Mouse (Mus musculus) forebrain, embryonic 11.5 days (tissue): ENCODE measurements around the gene Fndc11. TPM values are rescaled to one million over a fixed set of nuclear protein-coding genes. Genes with fewer than 3 reads are reported as not detected.

Source experiments
- ATAC-seq: fragments of 200-750 bp; cut with Nextera tagmentation; replicated peaks from 2 replicates; pipeline ENCODE4 v1.8.0; 2017; ENCODE audit warnings: moderate TSS enrichment; ENCODE audit not compliant: low FRiP score
- DNase-seq: peaks from one replicate; pipeline ENCODE4 v3.0.0-alpha.2; 2017; ENCODE audit warnings: low spot score
- H3K27ac ChIP-seq: fragments of 300-500 bp; sonication (generic); 2 replicates; pipeline ENCODE4 v1.5.1; 2014; ENCODE audit warnings: low read depth, low read length
- H3K27me3 ChIP-seq: fragments of 300-500 bp; sonication (generic); 2 replicates; pipeline ENCODE4 v1.6.1; 2014; ENCODE audit warnings: mild to moderate bottlenecking, low read length, mixed read lengths; ENCODE audit not compliant: control insufficient read depth, insufficient read depth
- H3K36me3 ChIP-seq: fragments of 300-500 bp; sonication (generic); 2 replicates; pipeline ENCODE4 v1.6.1; 2014; ENCODE audit warnings: mild to moderate bottlenecking, low read length, moderate library complexity, mixed read lengths; ENCODE audit not compliant: control insufficient read depth, insufficient read depth
- H3K4me1 ChIP-seq: fragments of 300-500 bp; sonication (generic); replicated peaks from 2 replicates; pipeline ENCODE4 v1.6.1; 2014; ENCODE audit warnings: low read length, mixed read lengths; ENCODE audit not compliant: control insufficient read depth, insufficient read depth
- H3K4me2 ChIP-seq: fragments of 300-500 bp; sonication (generic); 2 replicates; pipeline ENCODE4 v1.6.1; 2014; ENCODE audit warnings: low read depth, mild to moderate bottlenecking, low read length, moderate library complexity, mixed read lengths; ENCODE audit not compliant: severe bottlenecking
- H3K4me3 ChIP-seq: fragments of 300-500 bp; sonication (generic); 2 replicates; pipeline ENCODE4 v1.5.1; 2014; ENCODE audit warnings: low read depth, low read length
- H3K9ac ChIP-seq: fragments of 300-500 bp; sonication (generic); 2 replicates; pipeline ENCODE4 v1.6.1; 2014; ENCODE audit warnings: low read length
- H3K9me3 ChIP-seq: fragments of 300-500 bp; sonication (generic); 2 replicates; pipeline ENCODE4 v1.6.1; 2016; ENCODE audit warnings: low read length, mixed read lengths; ENCODE audit not compliant: control insufficient read depth
- WGBS: fragments of 180-500 bp; shearing (Covaris S2); extraction: QIAGEN DNeasy Blood & Tissue Kit; methylation state at CpG from one replicate; pipeline ENCODE4 v1.1.7; 2014; 5-methylcytosine and 5-hydroxymethylcytosine counted together
- polyA plus RNA-seq: library from polyadenylated mRNA; unstranded; fragments of >200 nt; fragmentation: Nextera tagmentation; extraction: Ambion mirVana; gene quantifications from 2 replicates; pipeline ENCODE4 v1.2.1, GENCODE M21; 2014

Gene Fndc11
- polyA plus RNA-seq, 1 experiment from 2014 or later = not detected

- no peaks in the 10 kb centered on the region for H3K9me3 ChIP-seq
- no peak overlapping the region for H3K9ac ChIP-seq
- H3K4me1 ChIP-seq = no peaks in the 10 kb centered on the region
- ATAC-seq (no peak), DNase-seq (no peak)
- H3K27me3 ChIP-seq = no peaks in the 10 kb centered on the region
- H3K36me3 ChIP-seq = no peaks in the 10 kb centered on the region
- no peak overlapping the region for H3K4me3 ChIP-seq
- 83% methylated on average over 1 of the region's 1 CpGs for WGBS
- no peak overlapping the region for H3K27ac ChIP-seq
- no peak overlapping the region for H3K4me2 ChIP-seq
These were observed 8.5 kb downstream of the Fndc11 start for GRCm38 (mm10) chr2:181228335-181228734.

GRCm38 (mm10) chr2:181231171-181231570 lies 11.4 kb downstream of the Fndc11 start:
- no peaks in the 10 kb centered on the region for H3K27me3 ChIP-seq
- H3K9me3 ChIP-seq = no peaks in the 10 kb centered on the region
- no peak overlapping the region for H3K4me3 ChIP-seq
- DNase-seq (no peak), ATAC-seq (no peak)
- H3K4me2 ChIP-seq = no peak overlapping the region
- WGBS = 73% methylated on average over 20 of the region's 20 CpGs
- no peaks in the 10 kb centered on the region for H3K36me3 ChIP-seq
- H3K4me1 ChIP-seq = no peaks in the 10 kb centered on the region
- H3K27ac ChIP-seq = no peak overlapping the region
- no peak overlapping the region for H3K9ac ChIP-seq

DNA sequence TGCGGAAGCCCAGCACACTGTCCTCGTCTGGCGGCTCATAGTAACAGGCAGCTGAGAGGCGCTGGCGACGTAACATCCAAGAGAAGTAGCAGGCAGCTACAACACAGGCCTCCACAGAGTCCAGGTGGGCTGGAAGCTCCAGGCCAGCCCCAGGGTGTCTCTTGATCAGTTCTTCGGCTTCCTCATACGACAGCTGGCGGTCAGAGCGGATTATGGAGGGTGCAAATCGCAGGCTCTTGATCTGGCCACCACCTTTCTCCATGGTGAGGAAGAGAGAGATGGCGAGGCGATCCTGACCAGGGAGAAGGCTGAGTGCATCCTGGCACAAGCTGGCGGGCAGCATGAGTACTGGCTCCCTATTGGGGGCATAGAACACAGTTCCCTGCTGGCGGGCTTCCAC lies 13.6 kb downstream of the Fndc11 start:
- ATAC-seq (no peak), DNase-seq (no peak)
- H3K4me1 ChIP-seq = no peaks in the 10 kb centered on the region
- H3K9ac ChIP-seq = no peak overlapping the region
- H3K4me3 ChIP-seq = no peak overlapping the region
- H3K27me3 ChIP-seq = no peaks in the 10 kb centered on the region
- no peaks in the 10 kb centered on the region for H3K9me3 ChIP-seq
- WGBS = 94% methylated on average over 15 of the region's 15 CpGs
- H3K27ac ChIP-seq = no peak overlapping the region
- H3K4me2 ChIP-seq = no peak overlapping the region
- no peaks in the 10 kb centered on the region for H3K36me3 ChIP-seq

- Histone ChIP-seq H3K27ac (no peak overlapping the region), H3K4me2 (no peak overlapping the region), H3K4me1 (no peaks in the 10 kb centered on the region), H3K9me3 (no peaks in the 10 kb centered on the region), H3K27me3 (no peaks in the 10 kb centered on the region), H3K36me3 (no peaks in the 10 kb centered on the region), H3K4me3 (no peak overlapping the region), H3K9ac (no peak overlapping the region)
- no peak for ATAC-seq
- 92% methylated on average over 11 of the region's 11 CpGs for WGBS
- DNase-seq = no peak
These were observed 14.9 kb downstream of the Fndc11 start for GRCm38 (mm10) chr2:181234680-181235079.

GRCm38 (mm10) chr2:181235681-181236566 lies 16.1 kb downstream of the Fndc11 start:
- no peaks in the 10 kb centered on the region for H3K27me3 ChIP-seq
- no peaks in the 10 kb centered on the region for H3K36me3 ChIP-seq
- H3K4me2 ChIP-seq = no peak overlapping the region
- H3K9ac ChIP-seq = no peak overlapping the region
- DNase-seq (no peak), ATAC-seq (no peak)
- H3K4me3 ChIP-seq = no peak overlapping the region
- 86% methylated on average over 23 of the region's 23 CpGs for WGBS
- no peak overlapping the region for H3K27ac ChIP-seq
- no peaks in the 10 kb centered on the region for H3K9me3 ChIP-seq
- H3K4me1 ChIP-seq = no peaks in the 10 kb centered on the region

GRCm38 (mm10) chr2:181237251-181238014 lies 17.6 kb downstream of the Fndc11 start:
- Histone ChIP-seq H3K27me3 (no peaks in the 10 kb centered on the region), H3K4me1 (no peaks in the 10 kb centered on the region; the same call in 1 of the 2 replicates), H3K36me3 (no peaks in the 10 kb centered on the region), H3K27ac (no peak overlapping the region), H3K4me2 (no peak overlapping the region), H3K9me3 (no peaks in the 10 kb centered on the region), H3K4me3 (no peak overlapping the region), H3K9ac (no peak overlapping the region)
- ATAC-seq (no peak), DNase-seq (no peak)
- 92% methylated on average over 17 of the region's 17 CpGs for WGBS

GRCm38 (mm10) chr2:181238091-181238610 lies 18.3 kb downstream of the Fndc11 start:
- H3K4me1 ChIP-seq = no peaks in the 10 kb centered on the region; the same call in 1 of the 2 replicates
- H3K4me3 ChIP-seq = no peak overlapping the region
- H3K36me3 ChIP-seq = no peaks in the 10 kb centered on the region
- ATAC-seq (no peak), DNase-seq (no peak)
- no peaks in the 10 kb centered on the region for H3K9me3 ChIP-seq
- H3K27ac ChIP-seq = no peak overlapping the region
- WGBS = 74% methylated on average over 10 of the region's 10 CpGs
- no peaks in the 10 kb centered on the region for H3K27me3 ChIP-seq
- no peak overlapping the region for H3K9ac ChIP-seq
- H3K4me2 ChIP-seq = no peak overlapping the region

GRCm38 (mm10) chr2:181238861-181239260 lies 19.0 kb downstream of the Fndc11 start:
- 63% methylated on average over 2 of the region's 2 CpGs for WGBS
- DNase-seq = no peak
- no peak for ATAC-seq

More at GRCm38 (mm10) chr2:181238861-181239260, 19.0 kb downstream of the Fndc11 start:
- no peak overlapping the region for H3K27ac ChIP-seq
- H3K9ac ChIP-seq = no peak overlapping the region
- H3K36me3 ChIP-seq = no peaks in the 10 kb centered on the region
- H3K4me3 ChIP-seq = no peak overlapping the region
- no peak overlapping the region for H3K4me2 ChIP-seq
- H3K27me3 ChIP-seq = no peaks in the 10 kb centered on the region
- no peaks in the 10 kb centered on the region for H3K9me3 ChIP-seq
- no peaks in the 10 kb centered on the region; the same call in 1 of the 2 replicates for H3K4me1 ChIP-seq
